Mouse (Mus musculus) forebrain, embryonic 16.5 days (tissue): ENCODE measurements around the gene Zfhx3. TPM values are rescaled to one million over a fixed set of nuclear protein-coding genes. Genes with fewer than 3 reads are reported as not detected.

ENCODE experiments used
- ATAC-seq: fragments of 200-750 bp; cut with Nextera tagmentation; 2 replicates; pipeline ENCODE4 v1.8.0; 2017; ENCODE audit warnings: mild to moderate bottlenecking, moderate library complexity
- H3K27ac ChIP-seq: fragments of 300-500 bp; sonication (generic); 2 replicates; pipeline ENCODE4 v1.5.1; 2014; ENCODE audit warnings: low read length, control low read depth
- H3K27me3 ChIP-seq: fragments of 300-500 bp; sonication (generic); replicated peaks from 2 replicates; pipeline ENCODE4 v1.6.1; 2014; ENCODE audit warnings: low read length; ENCODE audit not compliant: control insufficient read depth, insufficient read depth
- H3K36me3 ChIP-seq: fragments of 300-500 bp; sonication (generic); 2 replicates; pipeline ENCODE4 v1.6.1; 2014; ENCODE audit not compliant: control insufficient read depth, insufficient read depth
- H3K4me1 ChIP-seq: fragments of 300-500 bp; sonication (generic); replicated peaks from 2 replicates; pipeline ENCODE4 v1.6.1; 2014; ENCODE audit warnings: low read length; ENCODE audit not compliant: control insufficient read depth, insufficient read depth
- H3K4me2 ChIP-seq: fragments of 300-500 bp; sonication (generic); 2 replicates; pipeline ENCODE4 v1.6.1; 2014; ENCODE audit warnings: mild to moderate bottlenecking, low read length, control low read depth
- H3K4me3 ChIP-seq: fragments of 300-500 bp; sonication (generic); replicated peaks from 2 replicates; pipeline ENCODE4 v1.5.1; 2014; ENCODE audit warnings: mild to moderate bottlenecking, low read length, control low read depth
- H3K9ac ChIP-seq: fragments of 300-500 bp; sonication (generic); replicated peaks from 2 replicates; pipeline ENCODE4 v1.6.1; 2014; ENCODE audit warnings: low read depth, low read length, control low read depth
- H3K9me3 ChIP-seq: fragments of 300-500 bp; sonication (generic); 2 replicates; pipeline ENCODE4 v1.6.1; 2016; ENCODE audit warnings: low read length; ENCODE audit not compliant: control insufficient read depth
- WGBS: fragments of 180-500 bp; shearing (Covaris S2); extraction: QIAGEN DNeasy Blood & Tissue Kit; methylation state at CpG from one replicate; pipeline ENCODE4 v1.1.7; 2014; 5-methylcytosine and 5-hydroxymethylcytosine counted together
- polyA plus RNA-seq: library from polyadenylated mRNA; unstranded; fragments of >200 nt; fragmentation: Nextera tagmentation; extraction: Ambion mirVana; gene quantifications from 2 replicates; pipeline ENCODE4 v1.2.1, GENCODE M21; 2015

Zfhx3 gene
- polyA plus RNA-seq, 1 experiment from 2014 or later, result 14.6 TPM

DNA sequence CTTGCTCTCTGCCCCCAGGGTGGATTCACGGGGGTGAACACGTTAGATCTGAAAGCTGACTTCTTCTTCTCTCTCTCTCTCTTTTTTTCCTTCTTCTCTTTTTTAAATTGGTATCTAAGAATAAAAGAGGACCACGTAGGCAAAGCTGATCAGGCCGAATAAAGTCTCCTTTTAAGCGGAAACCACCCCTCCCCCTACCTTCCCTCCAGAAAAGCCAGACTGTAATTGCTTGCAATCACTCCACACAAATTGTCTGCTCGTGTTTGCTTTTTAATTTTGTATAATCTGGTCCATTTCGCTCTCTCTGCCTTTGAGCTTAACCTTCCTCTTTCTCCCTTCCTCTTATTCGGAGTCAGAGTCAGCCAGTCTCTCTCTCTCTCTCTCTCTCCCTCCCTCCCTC lies 372.6 kb downstream of the Zfhx3 start:
- WGBS, result 5% methylated on average over 8 of the region's 8 CpGs
- Histone ChIP-seq H3K4me1 (peaks cover 10% of the 10 kb centered on the region), H3K4me3 (no peak overlapping the region), H3K36me3 (no peaks in the 10 kb centered on the region), H3K27ac (no peak overlapping the region; the same call in 1 of the 2 replicates), H3K9me3 (no peaks in the 10 kb centered on the region), H3K9ac (no peak overlapping the region), H3K4me2 (no peak overlapping the region; the same call in 1 of the 2 replicates), H3K27me3 (0 out of 2 replicates have a peak, but pooled peaks cover 2% of the 10 kb centered on the region)
- ATAC-seq, result no peak

DNA sequence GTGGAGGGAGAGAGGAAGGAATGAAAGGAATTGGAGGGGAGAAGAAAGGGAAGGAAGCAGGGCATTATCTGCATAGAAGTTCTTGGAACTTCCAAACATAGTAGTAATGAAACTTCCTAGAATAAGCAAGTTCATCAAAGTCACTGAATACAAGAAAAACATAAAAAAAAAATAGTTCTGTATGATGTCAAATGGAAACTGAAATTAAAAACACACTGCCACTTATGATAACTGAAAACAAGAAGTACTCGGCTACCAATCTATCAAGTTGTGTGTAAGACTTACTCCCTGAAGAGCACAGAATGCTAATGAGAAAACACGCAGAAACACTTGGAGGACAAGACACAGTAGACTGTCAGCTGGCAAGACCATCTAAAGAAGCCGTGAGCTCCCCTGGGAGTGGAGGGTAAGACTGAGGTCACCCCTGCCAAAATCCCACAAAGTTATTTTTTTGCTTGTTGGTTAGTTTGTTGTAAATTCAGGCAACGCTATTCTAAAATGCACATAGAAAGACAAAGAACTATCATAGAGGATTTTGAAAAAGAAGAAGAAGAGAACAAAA lies 375.2 kb downstream of the Zfhx3 start:
- H3K9me3 ChIP-seq, result no peaks in the 10 kb centered on the region
- H3K4me3 ChIP-seq, result no peak overlapping the region
- no peaks in the 10 kb centered on the region for H3K36me3 ChIP-seq
- no peak overlapping the region for H3K4me2 ChIP-seq
- H3K4me1 ChIP-seq, result peaks cover 10% of the 10 kb centered on the region
- WGBS, result 79% methylated on average over 4 of the region's 4 CpGs
- 0 out of 2 replicates have a peak, but pooled peaks cover 2% of the 10 kb centered on the region for H3K27me3 ChIP-seq
- H3K9ac ChIP-seq, result no peak overlapping the region
- no peak for ATAC-seq
- no peak overlapping the region for H3K27ac ChIP-seq

DNA sequence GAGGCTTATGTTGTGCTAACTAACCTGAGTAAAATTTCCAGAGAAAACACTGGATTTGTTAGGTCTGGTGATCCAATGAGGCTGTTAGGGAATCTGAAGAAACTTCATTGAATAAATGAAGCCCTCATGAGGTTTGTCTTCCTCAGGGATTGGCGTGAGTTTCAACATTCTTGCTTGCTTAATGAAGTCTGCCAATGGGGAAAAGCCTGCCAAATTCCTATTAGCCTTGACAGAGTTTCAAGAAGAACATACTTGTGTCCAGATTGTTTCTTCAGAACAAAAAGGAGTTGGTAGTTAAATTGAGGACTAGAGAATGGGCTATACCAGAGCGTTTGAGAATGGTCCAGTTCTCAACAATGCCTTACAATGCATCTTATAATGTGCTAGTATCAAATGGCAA lies 385.3 kb downstream of the Zfhx3 start:
- 33% methylated on average over 2 of the region's 2 CpGs for WGBS
- Histone ChIP-seq H3K36me3 (no peaks in the 10 kb centered on the region), H3K27ac (no peak overlapping the region), H3K4me2 (no peak overlapping the region), H3K4me1 (no peaks in the 10 kb centered on the region; the same call in 1 of the 2 replicates), H3K9me3 (no peaks in the 10 kb centered on the region), H3K4me3 (no peak overlapping the region), H3K27me3 (no peaks in the 10 kb centered on the region), H3K9ac (no peak overlapping the region)
- ATAC-seq, result no peak; the same call in 1 of the 2 replicates

DNA sequence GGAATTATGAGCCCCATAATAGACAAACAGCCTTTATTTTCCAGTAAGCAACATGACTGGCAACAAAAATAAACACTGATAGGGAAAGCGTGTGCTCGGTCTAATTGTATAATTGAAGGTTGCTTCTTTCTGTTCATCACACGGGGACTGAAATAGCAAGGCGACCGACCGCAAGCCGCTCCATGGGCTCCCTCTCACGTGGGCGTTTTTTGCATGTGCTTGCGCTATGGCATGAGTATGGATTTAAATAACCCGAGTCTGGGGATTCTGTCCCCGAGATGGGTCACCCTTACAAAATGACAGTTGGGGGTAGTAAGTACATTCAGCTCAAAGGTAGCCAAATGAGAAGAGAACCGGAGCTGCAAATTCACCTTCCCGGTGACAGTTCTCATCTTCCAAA lies 405.9 kb downstream of the Zfhx3 start:
- Histone ChIP-seq H3K4me2 (no peak overlapping the region), H3K4me1 (no peaks in the 10 kb centered on the region), H3K4me3 (no peak overlapping the region), H3K9ac (no peak overlapping the region), H3K27ac (no peak overlapping the region), H3K27me3 (no peaks in the 10 kb centered on the region), H3K36me3 (no peaks in the 10 kb centered on the region), H3K9me3 (0 out of 2 replicates have a peak, but pooled peaks cover 3% of the 10 kb centered on the region)
- no peak for ATAC-seq
- WGBS, result 83% methylated on average over 14 of the region's 14 CpGs

DNA sequence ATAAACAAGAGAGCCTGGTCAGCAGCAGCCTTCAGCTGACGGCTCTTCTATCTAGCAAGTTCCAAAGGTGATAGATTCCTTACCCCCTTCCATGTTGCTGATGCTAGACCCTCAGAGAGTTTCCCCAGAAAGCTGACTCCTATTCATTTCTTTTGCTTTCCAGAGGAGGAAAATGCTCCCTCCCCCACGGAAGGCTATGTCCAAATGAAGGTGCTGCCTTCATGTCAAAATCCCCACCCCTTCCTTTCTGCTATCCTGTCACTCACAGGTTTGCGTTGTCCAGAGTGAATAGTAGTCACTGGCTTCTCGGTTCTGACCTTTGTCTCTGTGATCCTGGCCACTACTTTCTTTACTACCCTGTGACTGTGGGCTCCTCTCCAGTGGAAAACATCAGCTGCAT lies 406.3 kb downstream of the Zfhx3 start:
- Histone ChIP-seq H3K4me1 (no peaks in the 10 kb centered on the region), H3K9ac (no peak overlapping the region), H3K4me2 (no peak overlapping the region), H3K36me3 (no peaks in the 10 kb centered on the region), H3K9me3 (0 out of 2 replicates have a peak, but pooled peaks cover 3% of the 10 kb centered on the region), H3K27ac (no peak overlapping the region), H3K27me3 (no peaks in the 10 kb centered on the region), H3K4me3 (no peak overlapping the region)
- no peak for ATAC-seq
- 65% methylated on average over 4 of the region's 4 CpGs for WGBS

DNA sequence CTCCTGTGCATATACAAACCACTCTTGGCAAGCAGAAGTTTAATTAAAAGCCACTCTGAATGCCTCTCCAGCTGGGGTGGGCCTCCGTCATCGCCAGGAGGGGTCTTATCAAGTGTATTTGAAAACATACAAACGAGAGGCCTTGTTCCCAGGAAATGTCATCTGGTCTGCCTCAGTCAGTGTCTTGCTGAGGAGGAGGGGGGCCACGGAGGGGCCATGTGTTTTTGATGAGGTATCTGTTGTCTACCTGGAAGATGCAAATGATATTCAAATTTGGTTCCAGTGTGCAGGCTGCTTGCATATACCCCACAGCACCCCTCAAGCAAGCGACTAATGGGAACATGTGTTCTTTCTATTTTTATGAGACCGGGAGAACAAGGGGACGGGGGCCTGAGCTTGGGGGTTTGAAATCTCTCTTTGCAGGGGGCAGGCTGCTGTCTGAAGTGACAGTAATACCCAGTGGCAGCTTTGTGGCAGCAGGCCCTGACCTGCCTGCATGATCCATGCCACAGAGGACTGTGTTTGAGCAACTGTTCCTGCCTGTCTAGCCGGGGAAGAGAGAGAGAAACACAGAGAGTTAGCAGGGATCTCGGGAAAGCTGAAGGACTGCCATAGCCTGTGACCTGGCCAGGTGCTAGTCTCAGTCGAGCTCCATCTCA lies 412.8 kb downstream of the Zfhx3 start:
- Histone ChIP-seq H3K4me1 (peaks cover 7% of the 10 kb centered on the region; the same call in 1 of the 2 replicates), H3K4me3 (no peak overlapping the region), H3K36me3 (no peaks in the 10 kb centered on the region), H3K27ac (no peak overlapping the region), H3K9me3 (no peaks in the 10 kb centered on the region), H3K27me3 (no peaks in the 10 kb centered on the region), H3K9ac (no peak overlapping the region), H3K4me2 (no peak overlapping the region)
- peak; percentile 15; the same call in 1 of the 2 replicates for ATAC-seq
- 29% methylated on average over 10 of the region's 10 CpGs for WGBS

DNA sequence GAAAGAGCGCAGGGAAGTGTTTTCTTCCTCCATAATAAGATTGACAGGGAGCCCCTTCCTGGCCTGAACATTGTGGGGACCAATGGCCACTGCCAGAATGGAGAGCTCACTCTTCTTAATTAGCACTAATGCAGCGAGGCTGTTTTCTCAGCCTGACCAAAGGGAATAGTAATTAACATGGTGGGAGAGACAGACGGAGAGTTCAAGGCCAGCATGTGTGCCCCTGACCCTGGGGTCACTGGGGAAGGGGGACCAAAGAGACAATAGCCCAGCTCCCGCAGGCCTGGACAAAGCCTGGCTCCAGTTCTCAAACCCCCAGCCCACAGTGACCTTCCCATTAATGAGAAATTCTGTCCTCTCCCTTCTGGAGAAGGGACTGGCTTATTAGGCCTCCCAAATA lies 419.0 kb downstream of the Zfhx3 start:
- Histone ChIP-seq H3K27ac (no peak overlapping the region), H3K9ac (no peak overlapping the region), H3K36me3 (no peaks in the 10 kb centered on the region), H3K9me3 (no peaks in the 10 kb centered on the region), H3K4me3 (no peak overlapping the region), H3K27me3 (0 out of 2 replicates have a peak, but pooled peaks cover 4% of the 10 kb centered on the region), H3K4me1 (no peaks in the 10 kb centered on the region), H3K4me2 (no peak overlapping the region)
- ATAC-seq, result no peak
- 19% methylated on average over 4 of the region's 4 CpGs for WGBS

DNA sequence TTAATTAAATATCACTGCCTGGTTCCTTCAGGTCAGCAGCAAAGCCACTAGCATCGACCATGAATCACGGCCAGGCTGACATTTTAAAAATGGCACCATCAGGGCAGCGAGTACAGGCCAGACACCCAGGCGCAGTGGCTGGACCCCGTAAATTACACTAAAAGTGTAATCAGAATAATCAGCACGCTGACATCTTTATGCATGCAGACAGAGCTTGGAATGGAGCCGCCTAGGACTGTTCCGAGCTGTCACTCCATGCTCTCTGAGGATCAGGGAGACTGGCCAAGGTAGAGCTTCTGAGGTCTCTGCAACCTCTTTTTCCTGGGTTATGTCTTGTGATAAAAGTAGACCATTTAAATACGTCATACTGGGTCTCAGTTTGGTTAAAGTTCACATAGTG lies 420.0 kb downstream of the Zfhx3 start:
- no peak overlapping the region for H3K9ac ChIP-seq
- H3K4me2 ChIP-seq, result no peak overlapping the region
- WGBS, result 79% methylated on average over 9 of the region's 9 CpGs
- H3K27me3 ChIP-seq, result 0 out of 2 replicates have a peak, but pooled peaks cover 4% of the 10 kb centered on the region
- no peaks in the 10 kb centered on the region for H3K4me1 ChIP-seq
- H3K4me3 ChIP-seq, result no peak overlapping the region
- H3K36me3 ChIP-seq, result no peaks in the 10 kb centered on the region
- no peak overlapping the region for H3K27ac ChIP-seq
- H3K9me3 ChIP-seq, result no peaks in the 10 kb centered on the region
- ATAC-seq, result no peak

DNA sequence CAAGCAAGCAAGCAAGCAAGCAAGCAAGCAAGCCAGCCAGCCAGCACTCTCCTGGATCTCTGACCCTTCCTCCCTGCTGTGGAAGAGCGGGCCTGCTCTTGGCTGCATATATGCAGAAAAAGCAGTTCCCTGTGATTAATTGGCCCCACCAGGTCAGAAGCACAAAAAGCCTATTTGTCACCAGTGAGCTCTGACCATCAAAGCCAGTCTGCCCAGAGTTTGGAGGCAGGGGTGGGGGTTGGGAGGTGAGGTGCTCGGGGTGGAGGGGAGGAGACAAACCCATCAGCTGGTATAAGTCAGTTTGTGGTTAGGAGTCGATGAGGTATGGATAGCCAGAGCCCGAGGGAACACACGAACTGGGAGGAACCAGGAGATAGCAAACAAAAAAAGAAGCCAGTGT lies 421.0 kb downstream of the Zfhx3 start:
- H3K27ac ChIP-seq, result no peak overlapping the region
- ATAC-seq, result no peak
- no peaks in the 10 kb centered on the region for H3K36me3 ChIP-seq
- no peak overlapping the region for H3K4me3 ChIP-seq
- no peak overlapping the region for H3K4me2 ChIP-seq
- WGBS, result 24% methylated on average over 5 of the region's 5 CpGs
- no peak overlapping the region for H3K9ac ChIP-seq
- no peaks in the 10 kb centered on the region for H3K9me3 ChIP-seq
- 0 out of 2 replicates have a peak, but pooled peaks cover 7% of the 10 kb centered on the region for H3K27me3 ChIP-seq
- H3K4me1 ChIP-seq, result no peaks in the 10 kb centered on the region
